Mouse (Mus musculus) heart, embryonic 11.5 days (tissue): Measurements from ENCODE around the gene Slc3a1. TPM values are rescaled to one million over a fixed set of nuclear protein-coding genes. Genes with fewer than 3 reads are reported as not detected.

Source experiments
- ATAC-seq: fragments of 200-750 bp; cut with Nextera tagmentation; replicated peaks from 2 replicates; pipeline ENCODE4 v1.8.0; 2017; ENCODE audit warnings: moderate library complexity; ENCODE audit not compliant: insufficient number of reproducible peaks, low FRiP score, low TSS enrichment
- H3K27ac ChIP-seq: fragments of 300-500 bp; sonication (generic); 2 replicates; pipeline ENCODE4 v1.5.1; 2014; ENCODE audit warnings: mild to moderate bottlenecking, low read depth, low read length
- H3K27me3 ChIP-seq: fragments of 300-500 bp; sonication (generic); 2 replicates; pipeline ENCODE4 v1.6.1; 2014; ENCODE audit warnings: mild to moderate bottlenecking, low read length, mixed read lengths; ENCODE audit not compliant: control insufficient read depth, insufficient read depth
- H3K36me3 ChIP-seq: fragments of 300-500 bp; sonication (generic); 2 replicates; pipeline ENCODE4 v1.6.1; 2014; ENCODE audit warnings: mild to moderate bottlenecking, low read length, moderate library complexity, mixed read lengths; ENCODE audit not compliant: control insufficient read depth, insufficient read depth
- H3K4me1 ChIP-seq: fragments of 300-500 bp; sonication (generic); 2 replicates; pipeline ENCODE4 v1.6.1; 2014; ENCODE audit warnings: low read length; ENCODE audit not compliant: control insufficient read depth, insufficient read depth
- H3K4me2 ChIP-seq: fragments of 300-500 bp; sonication (generic); 2 replicates; pipeline ENCODE4 v1.6.1; 2014; ENCODE audit warnings: mild to moderate bottlenecking, moderate library complexity
- H3K4me3 ChIP-seq: fragments of 300-500 bp; sonication (generic); 2 replicates; pipeline ENCODE4 v1.5.1; 2014; ENCODE audit warnings: low read depth, low read length
- H3K9ac ChIP-seq: fragments of 300-500 bp; sonication (generic); 2 replicates; pipeline ENCODE4 v1.6.1; 2014; ENCODE audit warnings: mild to moderate bottlenecking, low read depth, low read length, moderate library complexity
- H3K9me3 ChIP-seq: fragments of 300-500 bp; sonication (generic); replicated peaks from 2 replicates; pipeline ENCODE4 v1.6.1; 2016; ENCODE audit warnings: low read length; ENCODE audit not compliant: control insufficient read depth
- WGBS: fragments of 180-500 bp; shearing (Covaris S2); extraction: QIAGEN DNeasy Blood & Tissue Kit; methylation state at CpG from one replicate; pipeline ENCODE4 v1.1.7; 2014; ENCODE audit not compliant: insufficient replicate concordance; 5-methylcytosine and 5-hydroxymethylcytosine counted together
- polyA plus RNA-seq: library from polyadenylated mRNA; unstranded; fragments of >200 nt; fragmentation: Nextera tagmentation; extraction: Ambion mirVana; gene quantifications from 2 replicates; pipeline ENCODE4 v1.2.1, GENCODE M21; 2014

Slc3a1 gene
- polyA plus RNA-seq, 1 experiment from 2014 or later = 0.17 TPM

- no peak for ATAC-seq
- Histone ChIP-seq H3K4me3 (no peak overlapping the region), H3K27ac (no peak overlapping the region), H3K4me2 (no peak overlapping the region), H3K4me1 (peaks cover 8% of the 10 kb centered on the region), H3K9ac (no peak overlapping the region), H3K9me3 (no peaks in the 10 kb centered on the region), H3K27me3 (no peaks in the 10 kb centered on the region), H3K36me3 (no peaks in the 10 kb centered on the region)
- WGBS = 86% methylated on average over 1 of the region's 1 CpGs
Observed at GRCm38 (mm10) chr17:85086501-85086900, 58.3 kb downstream of the Slc3a1 start.

GRCm38 (mm10) chr17:85087591-85087990, 59.4 kb downstream of the Slc3a1 start:
- no peak overlapping the region for H3K27ac ChIP-seq
- no peak overlapping the region for H3K4me2 ChIP-seq
- no peak for ATAC-seq

GRCm38 (mm10) chr17:85088401-85088800, 60.2 kb downstream of the Slc3a1 start:
- H3K4me1 ChIP-seq = peaks cover 8% of the 10 kb centered on the region
- no peak for ATAC-seq
- no peaks in the 10 kb centered on the region for H3K9me3 ChIP-seq
- 90% methylated on average over 11 of the region's 11 CpGs for WGBS
- no peaks in the 10 kb centered on the region for H3K36me3 ChIP-seq
- H3K27me3 ChIP-seq = no peaks in the 10 kb centered on the region
- no peak overlapping the region for H3K9ac ChIP-seq
- H3K27ac ChIP-seq = no peak overlapping the region
- H3K4me2 ChIP-seq = no peak overlapping the region
- H3K4me3 ChIP-seq = no peak overlapping the region

More at GRCm38 (mm10) chr17:85087591-85087990, 59.4 kb downstream of the Slc3a1 start:
- WGBS = 64% methylated on average over 5 of the region's 5 CpGs
- H3K4me3 ChIP-seq = no peak overlapping the region
- H3K9ac ChIP-seq = no peak overlapping the region
- no peaks in the 10 kb centered on the region for H3K9me3 ChIP-seq
- no peaks in the 10 kb centered on the region for H3K36me3 ChIP-seq
- H3K27me3 ChIP-seq = no peaks in the 10 kb centered on the region
- H3K4me1 ChIP-seq = peaks cover 8% of the 10 kb centered on the region

GRCm38 (mm10) chr17:85089011-85089410, 60.8 kb downstream of the Slc3a1 start:
- 55% methylated on average over 6 of the region's 6 CpGs for WGBS
- H3K4me3 ChIP-seq = peak overlapping the region; percentile 95

GRCm38 (mm10) chr17:85089621-85090020, 61.4 kb downstream of the Slc3a1 start:
- Histone ChIP-seq H3K4me2 (peak overlapping the region; percentile 89), H3K4me3 (peak overlapping the region; percentile 95), H3K4me1 (peaks cover 8% of the 10 kb centered on the region), H3K36me3 (no peaks in the 10 kb centered on the region), H3K9me3 (no peaks in the 10 kb centered on the region), H3K27me3 (no peaks in the 10 kb centered on the region), H3K27ac (peak overlapping the region; percentile 85), H3K9ac (peak overlapping the region; percentile 82)
- 1% methylated on average over 16 of the region's 16 CpGs for WGBS
- ATAC-seq = no peak

More at GRCm38 (mm10) chr17:85089011-85089410, 60.8 kb downstream of the Slc3a1 start:
- Histone ChIP-seq H3K4me2 (peak overlapping the region; percentile 89), H3K27me3 (no peaks in the 10 kb centered on the region), H3K27ac (no peak overlapping the region), H3K9ac (no peak overlapping the region), H3K4me1 (peaks cover 8% of the 10 kb centered on the region), H3K36me3 (no peaks in the 10 kb centered on the region), H3K9me3 (no peaks in the 10 kb centered on the region)
- ATAC-seq = no peak

- Histone ChIP-seq H3K9ac (peak within 1 kb of the TSS; percentile 82), H3K4me1 (peaks cover 7% of the 10 kb centered on the region), H3K9me3 (no peaks in the 10 kb centered on the region), H3K27me3 (no peaks in the 10 kb centered on the region), H3K4me3 (peak within 1 kb of the TSS; percentile 95), H3K4me2 (peak within 1 kb of the TSS; percentile 89), H3K27ac (peak within 1 kb of the TSS; percentile 85), H3K36me3 (no peaks in the 10 kb centered on the region)
- WGBS = under 1% methylated on average over 63 of the region's 63 CpGs
- peak; percentile 98 for ATAC-seq
Observed at GRCm38 (mm10) chr17:85090120-85091099, 62.2 kb downstream of the Slc3a1 start, which contains the start of the genes Prepl and Camkmt. Gene Prepl (minus strand): TSS chr17:85090241. Gene Camkmt (plus strand): TSS chr17:85090552.

GRCm38 (mm10) chr17:85091762-85092161, 63.6 kb downstream of the Slc3a1 start:
- Histone ChIP-seq H3K4me3 (no peak overlapping the region), H3K27ac (no peak overlapping the region), H3K4me1 (peaks cover 2% of the 10 kb centered on the region; the same call in 1 of the 2 replicates), H3K36me3 (no peaks in the 10 kb centered on the region), H3K27me3 (no peaks in the 10 kb centered on the region), H3K4me2 (peak overlapping the region; percentile 89; the same call in 1 of the 2 replicates), H3K9me3 (no peaks in the 10 kb centered on the region), H3K9ac (no peak overlapping the region)
- 89% methylated on average over 6 of the region's 6 CpGs for WGBS
- no peak for ATAC-seq

- no peaks in the 10 kb centered on the region for H3K9me3 ChIP-seq
- no peak overlapping the region for H3K27ac ChIP-seq
- WGBS = 94% methylated on average over 3 of the region's 3 CpGs
- H3K4me3 ChIP-seq = no peak overlapping the region
- H3K36me3 ChIP-seq = peaks cover 12% of the 10 kb centered on the region; the same call in 1 of the 2 replicates
- H3K4me2 ChIP-seq = no peak overlapping the region
- no peak for ATAC-seq
- no peaks in the 10 kb centered on the region for H3K4me1 ChIP-seq
- H3K9ac ChIP-seq = no peak overlapping the region
- no peaks in the 10 kb centered on the region for H3K27me3 ChIP-seq
Observed at GRCm38 (mm10) chr17:85096396-85096795, 68.2 kb downstream of the Slc3a1 start.
